Mouse (Mus musculus) liver, postnatal 0 days (tissue): Measurements from ENCODE around the gene Fbxo44.

Source experiments
- CTCF ChIP-seq: sonication (generic); IDR thresholded peaks from 2 replicates; pipeline ENCODE4 v1.5.1; 2016; ENCODE audit warnings: antibody characterized with exemption, low read depth
- EP300 ChIP-seq: IDR thresholded peaks from 2 replicates; pipeline ENCODE4 v1.6.1; 2016; ENCODE audit warnings: antibody characterized with exemption, low read depth, mild to moderate bottlenecking

DNA sequence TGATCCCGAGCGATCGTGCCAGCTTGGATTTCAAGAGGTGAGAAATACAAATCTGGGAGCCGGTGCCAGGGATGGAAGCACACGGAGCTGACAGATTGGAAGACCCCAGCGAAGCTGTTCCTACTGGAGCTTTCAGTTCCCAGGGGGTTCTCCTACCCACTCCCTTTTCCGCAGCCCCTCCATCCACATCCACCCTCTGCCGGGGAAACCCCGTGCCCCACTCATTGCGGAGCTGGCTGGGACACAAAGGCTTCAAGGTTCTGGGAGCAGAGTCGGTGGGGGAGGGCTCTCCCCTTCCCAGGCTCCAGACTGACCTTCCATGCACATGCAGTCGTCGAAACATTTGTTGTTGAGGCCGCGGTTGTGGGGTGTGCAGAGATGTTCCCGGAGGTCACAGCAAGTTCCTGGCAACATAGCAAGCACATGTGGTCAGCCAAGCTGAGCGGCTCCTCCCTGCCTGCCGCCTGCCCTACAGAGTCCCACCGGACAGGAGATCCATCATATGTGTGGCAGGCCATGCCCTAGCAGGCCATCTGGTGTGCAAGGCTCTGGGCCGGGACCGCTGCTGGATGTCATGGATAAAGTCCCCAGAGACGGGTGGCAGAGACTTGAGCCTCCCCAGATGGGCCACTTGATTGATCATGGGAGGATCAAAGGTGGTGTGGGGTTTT lies 52.5 kb downstream of the Fbxo44 start:
- TF ChIP-seq CTCF, result no peak
- TF ChIP-seq EP300, result no peak
